Mouse (Mus musculus): ENCODE data around the gene 1700029P11Rik. TPM values are rescaled to one million over a fixed set of nuclear protein-coding genes. Genes with fewer than 3 reads are reported as not detected.

1700029P11Rik gene
- polyA plus RNA-seq, 1 experiment from 2014 or later: not detected

DNA sequence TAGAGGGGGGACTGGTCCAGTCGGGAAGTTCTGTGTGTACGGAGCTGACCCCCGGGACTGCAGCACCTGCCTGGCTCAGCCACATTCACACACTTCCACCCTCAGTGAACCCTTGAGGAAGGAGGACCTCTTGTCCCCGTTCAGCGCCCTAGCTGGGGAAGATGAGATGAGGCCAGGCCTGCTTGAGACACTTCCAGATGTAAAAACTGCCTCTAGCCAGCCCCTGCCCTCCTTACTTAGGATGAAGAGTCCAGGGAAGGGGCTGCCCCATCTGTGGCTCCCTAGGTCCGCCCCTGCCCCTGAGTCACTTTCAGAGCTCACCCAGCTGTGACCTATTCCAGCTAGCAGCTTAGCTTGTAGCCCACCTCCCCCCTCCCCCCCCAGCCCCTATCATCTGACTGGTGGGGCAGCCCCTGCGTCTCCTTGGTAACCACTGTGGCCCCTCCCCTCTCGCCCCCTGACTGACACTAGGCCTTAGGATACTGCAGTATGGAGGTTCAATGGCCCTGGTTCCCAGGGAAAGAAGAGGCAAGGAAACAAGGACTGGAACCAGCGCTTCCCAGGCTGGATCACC, 37.1 kb upstream of the 1700029P11Rik start:
- Histone ChIP-seq H3K27ac (no peak overlapping the region), H3K4me3 (replicated peaks) (no peak overlapping the region), H3K27me3 (replicated peaks) (no peaks in the 10 kb centered on the region), H3K4me2 (replicated peaks) (no peak overlapping the region), H3K4me1 (replicated peaks) (0 out of 2 replicates have a peak, but pooled peaks cover 4% of the 10 kb centered on the region), H3K36me3 (no peaks in the 10 kb centered on the region), H3K9ac (no peak overlapping the region), H3K9me3 (no peaks in the 10 kb centered on the region)
- 25% methylated on average over 9 of the region's 9 CpGs for WGBS
- ATAC-seq: no peak

DNA sequence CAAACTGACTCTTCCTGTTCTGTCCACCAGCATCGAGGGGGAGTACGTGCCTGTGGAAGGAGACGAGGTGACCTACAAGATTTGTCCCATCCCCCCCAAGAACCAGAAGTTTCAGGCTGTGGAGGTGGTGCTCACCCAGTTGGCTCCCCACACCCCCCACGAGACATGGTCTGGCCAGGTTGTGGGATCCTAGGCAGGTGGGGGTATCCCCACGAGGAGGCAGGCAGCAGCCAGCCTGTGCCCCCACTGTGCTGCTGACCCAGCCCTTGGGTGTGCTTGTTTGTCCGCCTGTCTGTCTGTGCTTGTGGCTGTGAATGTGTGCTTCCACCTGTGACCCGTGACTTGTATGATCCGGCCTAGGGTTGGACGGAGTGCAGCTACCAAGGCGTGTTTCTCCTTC, 31.3 kb upstream of the 1700029P11Rik start:
- H3K9ac ChIP-seq: no peak overlapping the region
- 89% methylated on average over 10 of the region's 10 CpGs for WGBS

DNA sequence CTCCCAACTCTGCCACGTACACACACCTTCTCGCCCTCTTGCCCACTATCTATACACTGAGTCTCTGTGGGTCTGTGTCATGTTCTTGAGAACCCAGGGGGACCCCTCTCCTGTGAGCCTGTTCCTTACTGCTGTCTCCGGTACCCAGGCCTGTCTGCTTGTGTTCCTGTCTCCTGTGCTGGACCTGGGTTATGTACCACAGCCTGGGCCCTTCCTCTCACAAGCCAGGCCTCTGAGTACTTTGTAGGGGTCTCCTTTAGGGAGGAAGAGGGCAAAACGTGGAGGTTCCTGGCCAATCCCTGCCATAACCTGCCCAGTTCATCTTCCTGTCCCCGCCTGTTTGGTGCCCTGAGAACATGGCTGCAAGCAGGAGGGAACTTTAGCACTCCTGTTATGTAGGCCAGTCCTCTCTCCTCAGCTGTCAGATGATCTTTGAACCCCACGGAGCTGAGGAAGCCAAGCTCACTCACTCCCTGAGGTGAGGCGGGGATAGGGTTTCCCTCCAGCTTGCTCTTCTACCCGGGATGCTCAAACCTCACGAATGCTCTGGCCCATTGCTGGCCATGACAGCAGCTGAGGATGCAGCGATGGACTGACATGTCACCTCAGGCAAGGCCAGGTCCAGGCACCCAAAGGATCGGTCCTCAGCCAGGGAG, 30.7 kb upstream of the 1700029P11Rik start:
- Histone ChIP-seq H3K36me3 (peaks cover 2% of the 10 kb centered on the region; the same call in 1 of the 2 replicates), H3K9me3 (no peaks in the 10 kb centered on the region), H3K4me3 (replicated peaks) (no peak overlapping the region), H3K27me3 (replicated peaks) (no peaks in the 10 kb centered on the region), H3K9ac (no peak overlapping the region), H3K27ac (no peak overlapping the region), H3K4me2 (replicated peaks) (no peak overlapping the region), H3K4me1 (replicated peaks) (no peaks in the 10 kb centered on the region)
- no peak for ATAC-seq
- 73% methylated on average over 11 of the region's 11 CpGs for WGBS

More for the DNA sequence above, 31.3 kb upstream of the 1700029P11Rik start:
- Histone ChIP-seq H3K36me3 (peaks cover 2% of the 10 kb centered on the region; the same call in 1 of the 2 replicates), H3K4me2 (replicated peaks) (no peak overlapping the region), H3K27ac (no peak overlapping the region), H3K9me3 (no peaks in the 10 kb centered on the region), H3K27me3 (replicated peaks) (no peaks in the 10 kb centered on the region), H3K4me1 (replicated peaks) (no peaks in the 10 kb centered on the region), H3K4me3 (replicated peaks) (no peak overlapping the region)
- no peak for ATAC-seq

DNA sequence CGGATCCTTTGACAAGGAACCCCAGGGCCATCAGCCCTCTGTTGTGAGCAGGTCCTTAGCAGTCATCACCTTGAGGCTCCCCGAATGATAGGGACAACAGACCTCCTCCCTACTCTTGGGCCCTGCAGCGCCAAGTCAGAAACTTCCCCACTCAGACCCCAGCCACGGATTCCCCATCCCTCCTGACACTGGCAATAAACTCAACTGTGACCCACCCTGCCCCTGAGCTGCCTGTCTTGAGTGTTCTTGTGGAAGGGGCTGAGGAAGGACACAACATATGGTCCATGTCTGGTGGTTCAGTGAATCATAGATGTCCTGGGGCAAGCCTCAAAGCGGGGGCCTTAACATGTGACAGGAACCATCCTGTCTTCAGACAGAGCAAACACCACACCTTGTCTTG, 29.6 kb upstream of the 1700029P11Rik start:
- no peaks in the 10 kb centered on the region for H3K9me3 ChIP-seq
- WGBS: 83% methylated on average over 5 of the region's 5 CpGs
- H3K36me3 ChIP-seq: peaks cover 2% of the 10 kb centered on the region; the same call in 1 of the 2 replicates
- no peak for ATAC-seq
- H3K4me1 ChIP-seq (replicated peaks): no peaks in the 10 kb centered on the region
- H3K4me2 ChIP-seq (replicated peaks): no peak overlapping the region
- no peak overlapping the region for H3K4me3 ChIP-seq (replicated peaks)
- no peak overlapping the region for H3K9ac ChIP-seq
- H3K27me3 ChIP-seq (replicated peaks): no peaks in the 10 kb centered on the region
- H3K27ac ChIP-seq: no peak overlapping the region

DNA sequence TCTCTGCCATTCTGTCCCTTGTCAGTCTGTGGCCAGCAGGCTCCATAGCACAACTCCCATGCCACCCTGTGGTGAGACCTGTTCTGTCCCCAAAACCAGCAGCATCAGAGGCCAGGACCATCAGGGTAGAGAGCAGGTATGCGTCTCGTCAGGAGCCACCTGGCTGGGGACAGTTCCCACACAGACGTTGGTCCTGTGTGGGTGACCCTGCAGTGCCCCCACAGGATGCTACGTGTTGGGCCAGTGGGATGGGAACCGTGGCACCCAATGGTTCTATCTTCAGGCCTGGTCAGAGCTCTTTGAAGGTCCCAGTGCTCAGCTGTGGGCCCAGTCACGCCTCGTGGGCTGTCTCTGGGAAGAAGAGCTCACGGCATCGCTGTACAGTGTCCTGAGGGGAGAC, 29.2 kb upstream of the 1700029P11Rik start:
- no peak overlapping the region for H3K9ac ChIP-seq
- peaks cover 2% of the 10 kb centered on the region; the same call in 1 of the 2 replicates for H3K36me3 ChIP-seq
- no peak for ATAC-seq
- H3K9me3 ChIP-seq: no peaks in the 10 kb centered on the region
- H3K4me1 ChIP-seq (replicated peaks): no peaks in the 10 kb centered on the region
- no peak overlapping the region for H3K4me2 ChIP-seq (replicated peaks)
- no peaks in the 10 kb centered on the region for H3K27me3 ChIP-seq (replicated peaks)
- no peak overlapping the region for H3K27ac ChIP-seq
- no peak overlapping the region for H3K4me3 ChIP-seq (replicated peaks)
- 87% methylated on average over 9 of the region's 9 CpGs for WGBS

DNA sequence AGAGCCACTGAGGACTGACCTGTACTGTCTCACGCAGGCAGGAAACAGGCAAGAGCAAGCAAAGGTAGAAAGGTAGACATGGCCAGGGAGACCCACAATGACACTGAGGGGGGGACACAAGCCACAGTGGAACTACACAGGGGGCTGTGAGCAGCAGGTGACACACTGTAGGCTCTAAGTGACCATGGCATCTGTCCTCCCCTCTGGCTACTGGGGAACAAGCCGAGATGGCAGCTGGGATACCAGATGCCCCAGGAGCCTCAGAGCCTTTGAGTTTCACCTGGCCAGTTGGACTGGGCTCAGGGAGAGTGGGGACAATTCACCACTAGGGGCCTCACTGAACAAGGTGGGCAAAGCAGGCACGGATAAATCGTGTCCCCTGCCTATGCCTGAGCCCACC, 28.0 kb upstream of the 1700029P11Rik start:
- no peaks in the 10 kb centered on the region for H3K4me1 ChIP-seq (replicated peaks)
- H3K36me3 ChIP-seq: peaks cover 2% of the 10 kb centered on the region; the same call in 1 of the 2 replicates
- no peak overlapping the region for H3K9ac ChIP-seq
- no peak overlapping the region for H3K27ac ChIP-seq
- no peak for ATAC-seq
- H3K4me3 ChIP-seq (replicated peaks): no peak overlapping the region
- no peak overlapping the region for H3K4me2 ChIP-seq (replicated peaks)
- H3K27me3 ChIP-seq (replicated peaks): no peaks in the 10 kb centered on the region
- no peaks in the 10 kb centered on the region for H3K9me3 ChIP-seq
- 81% methylated on average over 4 of the region's 4 CpGs for WGBS

DNA sequence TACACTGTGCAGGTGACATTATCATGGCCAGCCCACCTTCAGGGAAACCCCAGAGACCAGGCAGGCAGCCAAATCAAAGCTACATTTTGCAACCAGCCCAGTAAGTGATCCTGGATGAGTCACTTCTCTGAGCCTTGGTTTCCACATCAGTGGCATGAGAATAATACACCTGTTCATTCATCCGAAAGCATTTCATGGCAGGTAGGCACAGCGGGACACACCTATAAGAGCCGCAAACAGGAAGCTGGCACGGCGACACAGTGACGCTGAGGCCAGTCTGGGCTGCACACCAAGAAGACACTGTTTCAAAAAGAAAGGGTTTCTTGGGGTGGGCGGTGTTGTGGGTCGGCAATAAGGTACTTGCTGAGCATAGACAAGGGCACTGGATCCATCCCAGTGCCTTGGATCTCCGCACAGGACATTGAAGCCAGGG, 26.2 kb upstream of the 1700029P11Rik start:
- Histone ChIP-seq H3K4me3 (replicated peaks) (no peak overlapping the region), H3K36me3 (peaks cover 2% of the 10 kb centered on the region; the same call in 1 of the 2 replicates), H3K9ac (no peak overlapping the region), H3K4me2 (replicated peaks) (no peak overlapping the region), H3K4me1 (replicated peaks) (no peaks in the 10 kb centered on the region), H3K27ac (no peak overlapping the region), H3K9me3 (no peaks in the 10 kb centered on the region), H3K27me3 (replicated peaks) (no peaks in the 10 kb centered on the region)
- no peak for ATAC-seq
- 95% methylated on average over 9 of the region's 9 CpGs for WGBS

DNA sequence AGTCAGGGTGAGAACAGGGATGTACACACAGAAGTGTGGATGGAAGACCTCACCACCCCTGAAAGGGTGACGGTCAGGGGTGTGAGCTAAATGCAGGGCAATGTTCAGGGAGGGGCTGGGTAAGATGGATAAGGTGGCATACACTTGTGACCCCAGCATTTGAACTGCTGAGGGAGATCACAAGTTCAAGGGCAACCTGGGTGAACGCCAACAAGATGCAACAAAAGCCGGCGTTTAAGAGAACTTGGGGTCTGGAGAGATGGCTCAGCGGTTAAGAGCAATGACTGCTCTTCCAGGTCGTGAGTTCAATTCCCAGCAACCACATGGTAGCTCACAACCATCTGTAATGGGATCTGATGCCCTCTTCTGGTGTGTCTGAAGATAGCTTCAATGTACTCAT, 25.6 kb upstream of the 1700029P11Rik start:
- Histone ChIP-seq H3K4me1 (replicated peaks) (0 out of 2 replicates have a peak, but pooled peaks cover 2% of the 10 kb centered on the region), H3K27me3 (replicated peaks) (no peaks in the 10 kb centered on the region), H3K9me3 (no peaks in the 10 kb centered on the region), H3K4me2 (replicated peaks) (no peak overlapping the region), H3K9ac (no peak overlapping the region), H3K36me3 (peaks cover 2% of the 10 kb centered on the region; the same call in 1 of the 2 replicates), H3K4me3 (replicated peaks) (no peak overlapping the region), H3K27ac (no peak overlapping the region)
- no peak for ATAC-seq
- 94% methylated on average over 6 of the region's 6 CpGs for WGBS

DNA sequence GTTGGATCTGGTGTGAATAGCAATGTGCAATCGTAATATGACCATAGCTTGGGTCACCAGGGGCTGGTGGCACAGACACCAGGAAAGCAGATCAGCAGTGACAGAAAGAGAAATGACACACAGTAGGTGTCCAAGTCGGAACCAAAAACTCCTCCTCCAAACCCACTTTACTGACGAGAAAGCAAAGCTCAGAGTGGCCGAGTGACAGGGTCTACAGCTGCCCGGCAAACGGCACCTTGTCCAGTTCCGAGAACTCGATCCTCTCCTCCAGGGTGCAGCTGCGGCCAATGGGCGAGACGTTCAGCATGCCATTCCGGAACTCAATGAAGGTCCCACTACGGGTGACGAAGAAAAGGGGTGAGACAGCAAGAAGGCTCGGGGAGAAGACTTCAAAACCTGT, 24.9 kb upstream of the 1700029P11Rik start:
- no peaks in the 10 kb centered on the region for H3K9me3 ChIP-seq
- no peak overlapping the region for H3K4me2 ChIP-seq (replicated peaks)
- no peak overlapping the region for H3K4me3 ChIP-seq (replicated peaks)
- H3K9ac ChIP-seq: no peak overlapping the region
- no peaks in the 10 kb centered on the region for H3K27me3 ChIP-seq (replicated peaks)
- H3K36me3 ChIP-seq: peaks cover 2% of the 10 kb centered on the region; the same call in 1 of the 2 replicates
- no peak overlapping the region for H3K27ac ChIP-seq
- H3K4me1 ChIP-seq (replicated peaks): 0 out of 2 replicates have a peak, but pooled peaks cover 4% of the 10 kb centered on the region
- WGBS: 93% methylated on average over 15 of the region's 15 CpGs
- no peak for ATAC-seq

DNA sequence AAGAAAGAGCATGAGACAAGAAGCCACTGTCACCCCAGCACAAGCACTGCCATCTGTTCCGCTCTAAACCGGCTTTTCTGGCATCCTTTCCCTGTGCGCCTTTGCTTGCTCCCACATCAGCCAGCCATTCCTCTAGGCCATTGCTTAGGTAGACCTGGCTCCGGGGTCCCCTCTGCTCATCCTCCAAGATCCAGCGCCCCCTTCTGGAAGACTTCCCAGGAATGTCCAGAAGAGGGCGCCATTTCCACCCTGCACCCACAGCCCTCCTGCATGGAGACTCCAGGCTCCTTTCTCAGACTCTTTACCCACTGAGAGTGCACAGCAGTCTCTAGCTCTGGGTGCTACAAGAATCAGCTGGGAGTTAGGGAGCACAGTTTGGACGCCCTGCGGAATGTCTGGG, 23.9 kb upstream of the 1700029P11Rik start:
- no peaks in the 10 kb centered on the region for H3K27me3 ChIP-seq (replicated peaks)
- H3K4me3 ChIP-seq (replicated peaks): no peak overlapping the region
- H3K9ac ChIP-seq: no peak overlapping the region
- ATAC-seq: no peak
- no peaks in the 10 kb centered on the region for H3K9me3 ChIP-seq
- 0 out of 2 replicates have a peak, but pooled peaks cover 4% of the 10 kb centered on the region for H3K4me1 ChIP-seq (replicated peaks)
- no peak overlapping the region for H3K27ac ChIP-seq
- H3K4me2 ChIP-seq (replicated peaks): no peak overlapping the region
- WGBS: 60% methylated on average over 8 of the region's 8 CpGs
- H3K36me3 ChIP-seq: no peaks in the 10 kb centered on the region; the same call in 1 of the 2 replicates

DNA sequence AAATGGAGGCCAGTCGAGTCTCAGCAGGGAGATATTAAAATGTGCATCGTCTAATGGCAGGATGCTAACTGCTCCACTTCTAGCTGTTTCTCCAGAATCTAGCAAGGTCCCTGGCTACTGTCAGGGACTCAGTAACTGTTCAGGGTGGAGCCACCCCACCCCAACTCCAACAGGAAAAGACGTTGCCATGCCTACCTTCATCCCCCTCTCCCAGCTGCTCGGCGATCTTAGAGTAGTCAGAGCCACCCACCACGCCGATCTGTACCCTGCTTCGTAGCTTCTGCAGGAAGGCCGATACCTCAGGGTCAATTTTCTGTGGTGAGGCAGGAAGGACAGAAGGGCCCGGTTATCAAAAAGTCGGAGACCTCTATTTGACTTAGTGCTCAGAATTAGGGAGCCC, 22.7 kb upstream of the 1700029P11Rik start:
- H3K9ac ChIP-seq: no peak overlapping the region
- H3K4me2 ChIP-seq (replicated peaks): no peak overlapping the region
- no peak overlapping the region for H3K27ac ChIP-seq
- no peaks in the 10 kb centered on the region for H3K27me3 ChIP-seq (replicated peaks)
- no peak overlapping the region for H3K4me3 ChIP-seq (replicated peaks)
- 84% methylated on average over 11 of the region's 11 CpGs for WGBS
- no peaks in the 10 kb centered on the region for H3K36me3 ChIP-seq
- no peaks in the 10 kb centered on the region for H3K9me3 ChIP-seq
- no peak for ATAC-seq
- 0 out of 2 replicates have a peak, but pooled peaks cover 4% of the 10 kb centered on the region for H3K4me1 ChIP-seq (replicated peaks)

DNA sequence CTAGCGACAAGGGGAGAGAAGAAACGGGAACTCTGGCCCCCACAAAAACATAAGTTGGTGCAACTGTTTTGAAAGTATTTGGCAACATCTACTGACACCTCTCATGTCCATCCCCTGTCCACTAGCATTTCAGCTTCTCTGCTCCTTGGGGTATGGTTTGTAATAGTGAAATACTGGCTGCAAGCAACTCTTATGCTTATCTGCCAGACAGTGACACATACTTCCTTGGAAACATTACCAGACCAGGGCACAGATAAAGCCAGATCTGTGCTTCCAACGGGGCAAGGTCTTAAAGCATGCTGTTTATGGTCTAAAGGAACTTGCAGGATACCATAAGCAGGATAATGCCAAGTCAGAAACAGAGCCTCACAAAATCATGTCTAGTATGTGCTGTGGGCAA, 21.4 kb upstream of the 1700029P11Rik start:
- H3K36me3 ChIP-seq: no peaks in the 10 kb centered on the region
- no peak overlapping the region for H3K27ac ChIP-seq
- 83% methylated on average over 3 of the region's 3 CpGs for WGBS
- no peaks in the 10 kb centered on the region for H3K27me3 ChIP-seq (replicated peaks)
- ATAC-seq: no peak
- H3K4me1 ChIP-seq (replicated peaks): 0 out of 2 replicates have a peak, but pooled peaks cover 4% of the 10 kb centered on the region
- H3K4me2 ChIP-seq (replicated peaks): no peak overlapping the region
- H3K9ac ChIP-seq: no peak overlapping the region
- no peak overlapping the region for H3K4me3 ChIP-seq (replicated peaks)
- no peaks in the 10 kb centered on the region for H3K9me3 ChIP-seq

Measured in intestine, embryonic 15.5 days (tissue).